Mouse (Mus musculus) megakaryocyte, embryonic 14.5 days (primary cell): Measurements from ENCODE around the gene Trappc11.

Experiments
- FLI1 ChIP-seq: IDR thresholded peaks from 2 replicates; pipeline ENCODE4 v1.6.1; 2012; ENCODE audit warnings: low read length, inconsistent platforms, mixed read lengths
- GATA1 ChIP-seq: IDR thresholded peaks from 3 replicates; pipeline ENCODE4 v1.6.1; 2012; ENCODE audit warnings: mixed read lengths, low read length, inconsistent platforms, borderline replicate concordance

DNA sequence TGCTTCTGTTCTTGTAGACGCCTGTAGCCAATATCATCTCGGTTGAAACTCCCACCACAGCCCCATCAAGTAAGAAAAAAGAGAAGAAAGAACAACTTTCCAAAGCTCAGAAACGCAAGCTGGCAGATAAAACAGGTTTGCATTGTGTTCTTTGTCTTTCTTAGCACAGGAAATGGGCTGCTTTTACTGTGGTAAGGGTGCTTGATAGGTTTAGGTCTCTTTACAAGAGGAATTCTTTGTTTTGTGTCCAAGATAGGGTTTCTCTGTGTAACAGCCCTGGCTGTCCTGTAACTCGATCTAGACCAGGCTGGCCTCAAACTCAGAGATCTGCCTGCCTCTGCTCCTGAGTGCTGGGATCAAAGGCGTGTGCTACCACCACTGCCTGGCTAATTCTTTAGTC lies 10.8 kb upstream of the Trappc11 start:
- no peak for TF ChIP-seq GATA1
- TF ChIP-seq FLI1, result no peak
